Mouse (Mus musculus): ENCODE measurements around the gene Zfp445. TPM values are rescaled to one million over a fixed set of nuclear protein-coding genes. Genes with fewer than 3 reads are reported as not detected.

Zfp445 gene
- total and polyA plus RNA-seq, 3 experiments, result 25.4 to 61.5 (median 45.5) TPM

GRCm38 (mm10) chr9:122805053-122805844 lies 60.6 kb downstream of the Zfp445 start, which contains the start of gene Tcaim:
Tcaim (plus strand) TSS chr9:122805539.
- Histone ChIP-seq H3K27me3 (ENCODE audit: control insufficient read depth in 1 of 2, insufficient read depth in 2 of 2, low read length in 2 of 2) (no peaks in the 10 kb centered on the region), H3K9ac (ENCODE audit: control insufficient read depth, low read depth, low read length, poor library complexity, severe bottlenecking) (peak within 1 kb of the TSS; percentile 89), H3K79me2 (ENCODE audit: control insufficient read depth, insufficient read depth, low read length, poor library complexity) (peaks cover 2% of the 10 kb centered on the region; the same call in 1 of the 2 replicates), H3K27ac (ENCODE audit: control insufficient read depth, low read depth, low read length) (peak within 1 kb of the TSS; percentile 85), H3K36me3 (ENCODE audit: control insufficient read depth in 1 of 2, insufficient read depth in 2 of 2, low read length in 2 of 2) (peaks cover 0 to 7% of the 10 kb centered on the region in 2 experiments; a peak in 2 of 4 replicates), H3K4me3 (ENCODE audit: control insufficient read depth in 1 of 2, insufficient read depth in 1 of 2, low read depth in 2 of 2, low read length in 2 of 2) (peak within 1 kb of the TSS; percentile 80 to 87), H3K9me3 (replicated peaks; ENCODE audit: insufficient read depth, low read length) (no peaks in the 10 kb centered on the region), H3K4me1 (ENCODE audit: control insufficient read depth in 1 of 2, insufficient read depth in 2 of 2, low read length in 2 of 2) (peaks cover 0 to 13% of the 10 kb centered on the region in 2 experiments; a peak in 1 of 4 replicates)
- DNase-seq (ENCODE audit: low read depth, low spot score), result peak; percentile 96
- TF ChIP-seq MYC (IDR thresholded peaks at IDR 0.05; ENCODE audit: low read depth, low read length) (no peak), KAT2A (conservative IDR thresholded peaks at IDR 0.05; ENCODE audit: low read depth, low read length) (peak; percentile 42; the same call in 1 of the 2 replicates), UBTF (IDR thresholded peaks at IDR 0.05; ENCODE audit: borderline replicate concordance, insufficient read depth, low read depth, low read length) (no peak; the same call in 1 of the 2 replicates), MAX (IDR thresholded peaks at IDR 0.05; ENCODE audit: low read length) (peak; percentile 40; the same call in 1 of the 2 replicates), MAZ (IDR thresholded peaks at IDR 0.05; ENCODE audit: low read depth, low read length) (peak; percentile 84; the same call in 1 of the 2 replicates), MXI1 (IDR thresholded peaks at IDR 0.05; ENCODE audit: low read depth, low read length) (no peak; the same call in 1 of the 2 replicates), ETS1 (IDR thresholded peaks at IDR 0.05; ENCODE audit: low read depth, low read length) (peak; percentile 73), POLR2AphosphoS5 (IDR thresholded peaks at IDR 0.05; ENCODE audit: borderline replicate concordance, low read depth, low read length) (no peak), ZC3H11A (IDR thresholded peaks at IDR 0.05; ENCODE audit: low read depth, low read length) (no peak), MYB (IDR thresholded peaks at IDR 0.05; ENCODE audit: low read depth, low read length) (peak; percentile 60), NRF1 (IDR thresholded peaks at IDR 0.05; ENCODE audit: insufficient read depth, low read depth, low read length, poor library complexity, severe bottlenecking) (peak; percentile 79), RCOR1 (IDR thresholded peaks at IDR 0.05; ENCODE audit: low read depth, low read length) (peak; percentile 37; the same call in 1 of the 2 replicates), E2F4 (IDR thresholded peaks at IDR 0.05; ENCODE audit: borderline replicate concordance, low read depth, low read length) (no peak), GATA1 (IDR thresholded peaks at IDR 0.05; ENCODE audit: low read depth, low read length) (peak; percentile 28; the same call in 1 of the 2 replicates), TBP (IDR thresholded peaks at IDR 0.05; ENCODE audit: low read depth, low read length) (peak; percentile 43; the same call in 1 of the 2 replicates), TAL1 (IDR thresholded peaks at IDR 0.05; ENCODE audit: low read length) (peak; percentile 9; the same call in 1 of the 2 replicates), RAD21 (IDR thresholded peaks at IDR 0.05; ENCODE audit: low read depth, low read length) (no peak), ELF1 (IDR thresholded peaks at IDR 0.05; ENCODE audit: low read depth, low read length) (peak; percentile 31; the same call in 1 of the 2 replicates), MEF2A (IDR thresholded peaks at IDR 0.05; ENCODE audit: extremely low read depth, insufficient replicate concordance, low read depth, low read length, poor library complexity, severe bottlenecking) (no peak), GABPA (IDR thresholded peaks at IDR 0.05; ENCODE audit: low read depth, low read length) (no peak), JUND (IDR thresholded peaks at IDR 0.05; ENCODE audit: low read depth, low read length) (no peak), POLR2A (IDR thresholded peaks at IDR 0.05; ENCODE audit: control insufficient read depth in 1 of 2, insufficient read depth in 1 of 2, low read depth in 1 of 2, low read length in 2 of 2, poor library complexity in 1 of 2) (peak; percentile 72 to 80; a peak in 3 of 4 replicates), SIN3A (IDR thresholded peaks at IDR 0.05; ENCODE audit: low read length) (peak; percentile 28; the same call in 1 of the 2 replicates), USF1 (IDR thresholded peaks at IDR 0.05; ENCODE audit: low read depth, low read length) (no peak), TCF12 (IDR thresholded peaks at IDR 0.05; ENCODE audit: low read depth, low read length) (peak; percentile 14; the same call in 1 of the 2 replicates), BHLHE40 (IDR thresholded peaks at IDR 0.05; ENCODE audit: borderline replicate concordance, low read depth, low read length) (no peak), EP300 (IDR thresholded peaks at IDR 0.05; ENCODE audit: low read depth in 1 of 2, low read length in 2 of 2) (0 out of 4 replicates have a peak, but pooled peaks of 1 of the 2 experiments have one; percentile 38), NELFE (IDR thresholded peaks at IDR 0.05; ENCODE audit: low read depth, low read length) (peak; percentile 82), SMC3 (IDR thresholded peaks at IDR 0.05; ENCODE audit: low read depth, low read length) (no peak), ZKSCAN1 (IDR thresholded peaks at IDR 0.05; ENCODE audit: low read depth, low read length) (no peak), HCFC1 (IDR thresholded peaks at IDR 0.05; ENCODE audit: low read depth, low read length) (peak; percentile 76), MAFK (IDR thresholded peaks at IDR 0.05; ENCODE audit: borderline replicate concordance, low read depth, low read length) (no peak)

All from MEL (cell line).